Mouse (Mus musculus) lung, postnatal 10 days (tissue): ENCODE results near the gene Ankrd44.

ENCODE experiments used
- DNase-seq: peaks from one replicate; pipeline ENCODE4 v3.0.0; 2021

The Ankrd44 gene

DNA sequence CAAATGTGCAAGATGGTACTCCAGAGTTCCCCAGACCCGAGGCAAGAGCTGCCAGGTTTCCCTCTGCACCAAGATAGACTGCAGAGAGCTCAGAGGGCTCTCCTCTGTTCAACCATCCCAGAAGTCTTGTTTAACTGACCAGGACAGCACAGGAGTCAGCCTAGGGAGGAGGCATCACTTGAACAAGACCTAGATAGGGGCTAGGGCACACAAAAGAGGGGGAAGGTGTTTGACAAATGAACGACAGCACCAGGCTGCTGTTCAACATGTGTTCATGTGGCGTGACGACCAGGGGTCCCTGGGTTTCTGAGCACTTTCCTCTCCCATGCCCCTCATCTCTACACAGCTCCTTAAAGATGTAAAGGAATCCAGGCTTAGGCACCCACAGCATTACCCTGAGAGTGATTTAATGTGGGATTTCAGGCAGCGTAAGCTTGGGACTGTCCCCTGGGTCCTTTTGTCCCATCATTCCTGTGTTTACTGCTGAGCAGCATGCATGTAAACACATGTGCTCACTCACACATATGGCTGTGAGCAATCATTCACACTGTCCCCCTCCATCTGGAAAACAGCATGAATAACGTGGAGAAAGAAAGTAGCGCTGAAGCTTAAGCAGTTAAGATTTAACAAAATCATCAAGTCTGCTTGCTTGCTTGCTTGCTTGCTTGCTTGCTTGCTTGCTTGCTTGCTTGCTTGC lies 83.3 kb downstream of the Ankrd44 start:
- no peak for DNase-seq

DNA sequence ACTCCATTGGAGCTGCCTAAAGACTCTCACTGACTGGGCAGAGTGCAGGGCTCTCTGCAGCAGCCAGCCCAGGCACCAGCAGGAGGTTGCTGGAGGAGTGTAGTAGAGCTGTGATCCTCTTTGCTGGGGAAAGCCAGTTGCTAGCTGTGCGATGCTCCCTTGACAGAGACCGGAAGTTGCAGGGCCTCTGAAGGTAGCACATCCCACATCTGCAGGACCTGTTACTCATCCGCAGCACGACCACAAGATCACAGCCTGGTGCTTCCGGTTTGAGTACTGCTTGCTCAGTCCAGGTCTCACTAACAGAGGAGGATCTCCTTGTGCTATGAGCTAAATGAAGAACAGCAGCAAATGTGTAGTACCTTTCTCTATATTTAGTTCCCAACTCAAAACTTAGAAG lies 84.4 kb downstream of the Ankrd44 start:
- DNase-seq = no peak

DNA sequence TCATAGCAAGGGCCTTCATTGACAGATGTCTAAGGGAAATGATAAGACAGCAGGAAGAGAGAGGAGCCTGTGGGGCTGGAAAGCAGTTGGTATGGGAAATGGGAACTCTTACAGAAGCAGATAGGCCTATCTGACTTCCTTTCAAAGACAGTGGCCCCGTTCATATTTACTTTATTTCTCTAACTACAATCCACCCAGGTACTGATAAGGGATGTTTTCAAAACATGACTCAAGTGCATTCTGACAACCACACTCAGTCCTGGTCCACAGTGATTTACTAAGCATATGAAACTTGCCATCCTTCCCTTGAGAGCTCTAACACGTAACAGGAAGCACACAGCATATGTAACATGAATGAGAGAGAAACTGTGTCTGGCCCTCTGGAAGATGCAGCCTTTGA lies 86.1 kb downstream of the Ankrd44 start:
- peak; percentile 38 for DNase-seq

- peak; percentile 46 for DNase-seq
Measured at GRCm38 (mm10) chr1:54838486-54838805, 87.7 kb downstream of the Ankrd44 start.

- peak; percentile 55 for DNase-seq
Measured at GRCm38 (mm10) chr1:54837721-54838485, 88.3 kb downstream of the Ankrd44 start.

- no peak for DNase-seq
Measured at GRCm38 (mm10) chr1:54835661-54836205, 90.5 kb downstream of the Ankrd44 start.

- DNase-seq = no peak
Measured at GRCm38 (mm10) chr1:54833221-54833620, 93.0 kb downstream of the Ankrd44 start.

GRCm38 (mm10) chr1:54832765-54833164 lies 93.4 kb downstream of the Ankrd44 start:
- peak; percentile 72 for DNase-seq

DNA sequence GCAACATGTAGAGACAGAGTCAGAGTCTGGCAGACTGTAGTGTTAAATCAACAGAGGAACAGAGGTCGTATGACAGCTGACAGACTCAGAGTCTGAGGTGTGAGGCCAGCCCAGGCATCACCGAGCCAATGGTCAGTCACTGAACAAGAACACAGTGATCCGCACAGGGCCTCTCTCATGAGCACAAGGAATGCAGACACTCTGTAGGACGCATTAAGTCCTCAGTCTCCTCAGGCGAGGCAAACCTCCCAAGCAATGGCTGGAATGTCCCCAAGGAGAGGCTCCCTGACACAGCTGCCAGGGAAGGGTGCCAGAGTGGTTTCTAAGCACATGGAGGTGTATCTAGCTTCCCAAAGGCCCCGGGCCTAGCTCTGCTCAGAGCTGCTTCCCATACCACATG lies 96.0 kb downstream of the Ankrd44 start:
- DNase-seq = peak; percentile 80

DNA sequence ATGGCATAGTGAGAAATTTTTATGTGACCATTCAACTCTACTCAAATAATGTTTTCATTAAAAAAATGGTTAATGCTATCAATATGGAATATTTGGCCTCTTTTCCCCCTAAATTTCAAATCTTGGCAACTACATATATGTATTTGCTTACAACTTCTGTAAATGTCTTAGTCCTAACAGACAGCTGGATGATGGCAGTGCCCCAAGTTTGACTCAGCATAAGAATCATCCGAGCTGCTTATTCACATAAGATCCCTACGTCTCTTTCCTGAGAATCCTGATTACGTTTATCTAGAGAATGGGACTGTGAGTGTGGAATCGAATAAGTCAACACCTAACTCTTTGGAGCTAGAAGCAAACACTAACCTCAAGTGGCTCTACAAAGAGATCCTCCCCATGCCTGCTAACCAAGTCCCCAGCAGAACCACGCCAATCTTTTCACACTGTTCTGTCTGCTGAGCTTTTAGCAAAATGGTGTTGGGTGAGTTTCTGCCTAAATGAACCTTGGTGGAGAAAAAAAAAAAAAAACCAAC lies 96.4 kb downstream of the Ankrd44 start:
- peak; percentile 28 for DNase-seq

DNA sequence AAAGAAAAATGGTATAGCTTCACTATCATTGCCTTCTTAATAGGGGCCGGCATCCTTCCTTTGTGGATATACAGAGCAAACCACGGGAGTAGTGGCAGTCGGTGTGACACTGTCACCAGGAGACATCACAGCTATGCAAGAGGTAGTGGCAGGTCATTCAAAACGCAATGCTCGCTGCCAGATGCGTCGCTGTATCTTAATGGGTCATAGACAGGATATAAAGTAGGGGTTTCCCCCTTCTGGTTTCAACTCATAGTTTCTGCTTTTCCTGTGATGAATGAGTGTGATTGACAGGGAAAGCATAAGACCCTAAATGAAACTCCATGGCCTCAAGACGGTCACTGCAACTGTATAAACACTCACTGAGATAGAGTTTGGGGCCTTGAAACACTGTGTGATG lies 98.4 kb downstream of the Ankrd44 start:
- DNase-seq = no peak

GRCm38 (mm10) chr1:54827351-54827750 lies 98.8 kb downstream of the Ankrd44 start:
- DNase-seq = no peak

DNA sequence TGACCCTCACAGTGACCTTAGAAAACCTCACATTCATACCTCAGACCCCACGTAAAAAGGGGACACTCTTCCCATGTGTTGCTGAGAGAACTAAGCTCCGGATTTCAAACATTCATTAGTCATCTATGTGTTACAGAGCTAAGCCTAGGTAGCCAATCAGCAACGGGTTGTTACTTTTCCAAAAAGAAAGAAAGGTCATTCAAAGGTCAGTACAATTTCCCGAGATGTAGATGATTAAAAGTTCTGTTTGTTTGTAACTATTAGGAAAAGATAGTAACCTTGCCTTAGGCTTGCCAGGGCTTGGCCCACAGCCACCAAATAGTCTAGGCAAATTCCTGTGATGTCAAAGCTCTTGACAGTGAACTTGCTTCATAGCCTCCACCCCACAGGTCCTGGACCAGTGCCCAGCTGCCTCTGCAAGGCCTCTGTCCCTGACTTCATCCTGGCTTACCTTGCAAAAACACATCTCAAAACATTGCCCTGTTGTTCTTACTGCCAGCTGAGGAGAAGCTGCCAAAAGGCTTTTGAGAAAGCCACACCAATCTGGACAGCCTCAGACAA lies 99.7 kb downstream of the Ankrd44 start:
- DNase-seq = peak; percentile 93

GRCm38 (mm10) chr1:54825718-54826425 lies 100.3 kb downstream of the Ankrd44 start:
- no peak for DNase-seq

DNA sequence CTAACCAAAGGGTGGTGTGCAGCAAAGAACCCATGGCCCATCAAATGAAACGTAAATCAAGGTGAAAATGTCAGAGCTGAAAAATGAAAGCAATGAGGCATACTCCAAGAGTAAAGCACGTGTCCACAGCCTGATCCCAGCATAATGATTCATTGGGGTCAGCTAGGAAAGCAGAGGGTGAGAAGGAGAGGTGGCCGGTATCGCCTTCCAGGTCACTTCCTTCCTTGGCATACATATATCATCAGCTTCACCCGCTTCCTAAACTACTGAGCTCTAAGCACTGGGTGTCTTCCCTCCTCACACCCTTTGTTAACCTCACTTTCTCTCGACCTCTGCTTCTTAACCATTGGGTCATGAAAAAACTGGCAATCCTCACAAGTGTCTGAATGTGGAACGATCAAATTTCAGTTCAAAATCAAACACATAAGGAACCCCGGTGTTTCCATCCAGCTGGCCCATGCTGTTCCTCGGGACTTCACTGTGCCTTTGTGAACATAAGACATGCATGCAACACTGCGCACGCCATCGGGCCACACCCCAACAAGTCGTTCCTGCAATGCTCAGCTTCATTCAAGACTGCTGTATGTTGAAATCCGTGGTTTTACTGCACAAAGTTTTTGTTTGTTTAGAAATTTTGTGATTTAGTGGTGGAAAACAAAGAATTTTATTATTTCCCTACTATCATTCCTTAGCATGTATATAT lies 101.9 kb downstream of the Ankrd44 start:
- DNase-seq = no peak

DNA sequence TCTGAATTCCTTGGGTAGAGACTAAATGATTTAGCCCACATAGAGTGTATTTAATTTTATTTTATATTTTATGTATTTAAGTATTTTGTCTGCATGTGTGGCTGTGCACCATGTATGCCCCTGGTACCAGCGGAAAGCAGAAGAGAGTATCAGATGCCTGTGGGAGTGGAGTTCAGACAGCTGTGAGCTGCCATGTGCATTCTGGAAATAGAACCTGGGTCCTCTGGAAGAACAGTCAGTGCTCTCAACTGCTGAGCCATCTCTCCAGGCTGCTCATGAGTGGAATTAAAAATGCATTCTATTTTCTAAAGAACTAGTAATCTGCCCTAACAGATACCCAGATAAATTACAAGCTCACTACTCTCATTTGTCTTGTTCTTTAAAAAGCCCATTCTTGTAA lies 104.4 kb downstream of the Ankrd44 start:
- no peak for DNase-seq

GRCm38 (mm10) chr1:54815206-54815855 lies 110.9 kb downstream of the Ankrd44 start:
- no peak for DNase-seq

GRCm38 (mm10) chr1:54809811-54810549 lies 116.2 kb downstream of the Ankrd44 start:
- DNase-seq = peak; percentile 86

DNA sequence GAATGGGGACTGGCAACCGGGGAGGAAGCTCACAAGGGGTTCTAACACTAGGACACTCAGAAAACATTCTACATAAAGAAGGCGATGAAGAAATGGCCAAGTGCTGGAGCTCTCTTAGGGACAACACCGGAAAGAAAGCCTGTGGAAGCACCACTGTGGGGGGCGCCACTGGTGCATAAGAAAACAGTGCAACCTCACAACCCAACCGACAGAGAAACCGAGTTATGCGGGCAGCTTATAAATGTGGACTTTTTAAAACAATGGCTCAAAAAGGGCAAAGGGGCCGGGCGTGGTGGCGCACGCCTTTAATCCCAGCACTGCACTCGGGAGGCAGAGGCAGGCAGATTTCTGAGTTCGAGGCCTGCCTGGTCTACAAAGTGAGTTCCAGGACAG lies 117.1 kb downstream of the Ankrd44 start:
- DNase-seq = no peak

- no peak for DNase-seq
Measured at GRCm38 (mm10) chr1:54808401-54809097, 117.6 kb downstream of the Ankrd44 start.
